Mouse (Mus musculus) MEL (cell line): Measurements from ENCODE around the gene Ndufs2. TPM values are rescaled to one million over a fixed set of nuclear protein-coding genes. Genes with fewer than 3 reads are reported as not detected.

Experiments used
- DNase-seq: peaks from one replicate; pipeline ENCODE4 v3.0.0; 2011; ENCODE audit warnings: low read depth, low spot score
- H3K27ac ChIP-seq: 2 replicates; pipeline ENCODE4 v1.5.1; 2012; ENCODE audit warnings: low read depth, mild to moderate bottlenecking, control low read depth, low read length, moderate library complexity; ENCODE audit not compliant: control insufficient read depth
- H3K27me3 ChIP-seq, 2 experiments: fragments of 150-350 bp in 1 of 2; sonication (generic) in 1 of 2; 2 replicates each; pipeline ENCODE4 v1.6.1; 2012; ENCODE audit warnings: low read length in 2 of 2, mild to moderate bottlenecking in 2 of 2, improper control_type of control experiment in 1 of 2, moderate library complexity in 1 of 2; ENCODE audit not compliant: insufficient read depth in 2 of 2, control insufficient read depth in 1 of 2
- H3K36me3 ChIP-seq, 2 experiments: 2 replicates each; pipeline ENCODE4 v1.6.1; 2012 to 2014; ENCODE audit warnings: low read length in 2 of 2, improper control_type of control experiment in 1 of 2, inconsistent platforms in 1 of 2, mild to moderate bottlenecking in 1 of 2; ENCODE audit not compliant: insufficient read depth in 2 of 2, control insufficient read depth in 1 of 2
- H3K4me1 ChIP-seq, 2 experiments: fragments of 150-350 bp in 1 of 2; sonication (generic) in 1 of 2; 2 replicates each; pipeline ENCODE4 v1.6.1; 2012; ENCODE audit warnings: low read length in 2 of 2, improper control_type of control experiment in 1 of 2, mild to moderate bottlenecking in 1 of 2; ENCODE audit not compliant: insufficient read depth in 2 of 2, control insufficient read depth in 1 of 2
- H3K4me3 ChIP-seq, 2 experiments: fragments of 150-350 bp in 1 of 2; sonication (generic) in 1 of 2; 2 replicates each; pipeline ENCODE4 v1.5.1; 2012; ENCODE audit warnings: low read depth in 2 of 2, low read length in 2 of 2, mild to moderate bottlenecking in 2 of 2, moderate library complexity in 2 of 2, control low read depth in 1 of 2, improper control_type of control experiment in 1 of 2; ENCODE audit not compliant: control insufficient read depth in 1 of 2, insufficient read depth in 1 of 2
- H3K79me2 ChIP-seq: 2 replicates; pipeline ENCODE4 v1.6.1; 2012; ENCODE audit warnings: mild to moderate bottlenecking, low read length, moderate library complexity; ENCODE audit not compliant: control insufficient read depth, poor library complexity, insufficient read depth
- H3K9ac ChIP-seq: 2 replicates; pipeline ENCODE4 v1.6.1; 2012; ENCODE audit warnings: low read depth, mild to moderate bottlenecking, control low read depth, low read length, moderate library complexity; ENCODE audit not compliant: control insufficient read depth, poor library complexity, severe bottlenecking
- H3K9me3 ChIP-seq: fragments of 150-350 bp; sonication (generic); replicated peaks from 2 replicates; pipeline ENCODE4 v1.6.1; 2012; ENCODE audit warnings: mild to moderate bottlenecking, low read length, improper control_type of control experiment, moderate library complexity; ENCODE audit not compliant: insufficient read depth
- CTCF ChIP-seq, 3 experiments: IDR thresholded peaks in 2 of 3; conservative IDR thresholded peaks in 1 of 3; 2 replicates each; pipeline ENCODE4 v1.5.1; 2011 to 2012; ENCODE audit warnings: low read length in 3 of 3, low read depth in 2 of 3, mild to moderate bottlenecking in 2 of 3, improper control_type of control experiment in 1 of 3, inconsistent platforms in 1 of 3, mixed read lengths in 1 of 3, moderate library complexity in 1 of 3; ENCODE audit not compliant: control insufficient read depth in 1 of 3, insufficient read depth in 1 of 3, poor library complexity in 1 of 3, severe bottlenecking in 1 of 3
- ELF1 ChIP-seq: IDR thresholded peaks from 2 replicates; pipeline ENCODE4 v1.6.1; 2014; ENCODE audit warnings: low read depth, mild to moderate bottlenecking, inconsistent platforms, low read length, improper control_type of control experiment, moderate library complexity
- ETS1 ChIP-seq: IDR thresholded peaks from 2 replicates; pipeline ENCODE4 v1.6.1; 2012; ENCODE audit warnings: low read depth, mild to moderate bottlenecking, inconsistent platforms, low read length, improper control_type of control experiment, moderate library complexity
- GATA1 ChIP-seq: IDR thresholded peaks from 2 replicates; pipeline ENCODE4 v1.6.1; 2011; ENCODE audit warnings: low read depth, low read length, improper control_type of control experiment
- HCFC1 ChIP-seq: IDR thresholded peaks from 2 replicates; pipeline ENCODE4 v1.6.1; 2012; ENCODE audit warnings: low read depth, mild to moderate bottlenecking, inconsistent platforms, low read length, improper control_type of control experiment, moderate library complexity
- JUND ChIP-seq: IDR thresholded peaks from 2 replicates; pipeline ENCODE4 v1.6.1; 2011; ENCODE audit warnings: low read depth, mild to moderate bottlenecking, improper control_type of control experiment, low read length
- NRF1 ChIP-seq: IDR thresholded peaks from 2 replicates; pipeline ENCODE4 v1.6.1; 2014; ENCODE audit warnings: low read depth, mild to moderate bottlenecking, inconsistent platforms, low read length, improper control_type of control experiment, moderate library complexity; ENCODE audit not compliant: poor library complexity, insufficient read depth, severe bottlenecking
- POLR2A ChIP-seq, 2 experiments: IDR thresholded peaks; 2 replicates each; pipeline ENCODE4 v1.6.1; 2011 to 2012; ENCODE audit warnings: low read length in 2 of 2, mild to moderate bottlenecking in 2 of 2, control low read depth in 1 of 2, improper control_type of control experiment in 1 of 2, low read depth in 1 of 2, moderate library complexity in 1 of 2; ENCODE audit not compliant: control insufficient read depth in 1 of 2, insufficient read depth in 1 of 2, poor library complexity in 1 of 2
- RAD21 ChIP-seq: IDR thresholded peaks from 2 replicates; pipeline ENCODE4 v1.6.1; 2011; ENCODE audit warnings: mild to moderate bottlenecking, low read depth, low read length, improper control_type of control experiment
- RCOR1 ChIP-seq: IDR thresholded peaks from 2 replicates; pipeline ENCODE4 v1.6.1; 2012; ENCODE audit warnings: low read depth, mild to moderate bottlenecking, inconsistent platforms, low read length, improper control_type of control experiment
- TBP ChIP-seq: IDR thresholded peaks from 2 replicates; pipeline ENCODE4 v1.8.0; 2011; ENCODE audit warnings: low read depth, low read length, improper control_type of control experiment
- TCF12 ChIP-seq: IDR thresholded peaks from 2 replicates; pipeline ENCODE4 v1.6.1; 2014; ENCODE audit warnings: low read depth, mild to moderate bottlenecking, inconsistent platforms, low read length, improper control_type of control experiment, moderate library complexity
- ZC3H11A ChIP-seq: IDR thresholded peaks from 2 replicates; pipeline ENCODE4 v1.6.1; 2012; ENCODE audit warnings: low read depth, mild to moderate bottlenecking, inconsistent platforms, low read length, improper control_type of control experiment
- ZKSCAN1 ChIP-seq: IDR thresholded peaks from 2 replicates; pipeline ENCODE4 v1.6.1; 2012; ENCODE audit warnings: low read depth, mild to moderate bottlenecking, inconsistent platforms, low read length, improper control_type of control experiment, moderate library complexity
- polyA plus RNA-seq, 2 experiments: library from polyadenylated mRNA; stranded (reverse) in 1 of 2; unstranded in 1 of 2; fragments of >175 nt in 1 of 2; fragments of >200 nt in 1 of 2; gene quantifications; 2 replicates each; pipeline versions ENCODE4 v1.2.1 to v1.2.4; 2012; ENCODE audit warnings: low replicate concordance in 2 of 2, low read depth in 1 of 2; ENCODE audit not compliant: insufficient read length in 2 of 2, insufficient read depth in 1 of 2, missing spikeins in 1 of 2
- total RNA-seq: library from RNA; depleted of rRNA; stranded (reverse); fragments of 300-350 nt; gene quantifications from 2 replicates; pipeline ENCODE4 v1.2.3, GENCODE M21; 2012

The Ndufs2 gene
- total and polyA plus RNA-seq, 3 experiments, result 169 to 415 (median 292) TPM

- TF ChIP-seq ZC3H11A (no peak), TBP (no peak)
- no peak for DNase-seq
- Histone ChIP-seq H3K4me1 (peaks cover 2 to 20% of the 10 kb centered on the region in 2 experiments; a peak in 3 of 4 replicates), H3K9me3 (no peaks in the 10 kb centered on the region), H3K9ac (no peak within 1 kb of the TSS), H3K4me3 (no peak within 1 kb of the TSS), H3K79me2 (peaks cover 11% of the 10 kb centered on the region), H3K36me3 (peaks cover 0 to 9% of the 10 kb centered on the region in 2 experiments; a peak in 2 of 4 replicates), H3K27me3 (peaks cover 0 to 3% of the 10 kb centered on the region in 2 experiments; a peak in 1 of 4 replicates), H3K27ac (no peak within 1 kb of the TSS)
Observed at GRCm38 (mm10) chr1:171249913-171250600, 1.1 kb downstream of the Ndufs2 start, which contains the start of gene Adamts4. Adamts4 (plus strand) TSS chr1:171250421.

GRCm38 (mm10) chr1:171248386-171249226 is 2.6 kb downstream of the Ndufs2 start:
- no peak overlapping the region for H3K9ac ChIP-seq

GRCm38 (mm10) chr1:171247916-171248315 is 3.3 kb downstream of the Ndufs2 start:
- H3K4me1 ChIP-seq, result peaks cover 2 to 21% of the 10 kb centered on the region in 2 experiments; a peak in 3 of 4 replicates
- TF ChIP-seq GATA1 (no peak), TCF12 (no peak), POLR2A (IDR thresholded peaks at IDR 0.05; ENCODE audit: control insufficient read depth in 1 of 2, insufficient read depth in 1 of 2, low read depth in 1 of 2, low read length in 2 of 2, poor library complexity in 1 of 2) (no peak), NRF1 (no peak), JUND (no peak), TBP (no peak), HCFC1 (no peak), ZKSCAN1 (no peak), RCOR1 (no peak)
- H3K9ac ChIP-seq, result peak overlapping the region; percentile 72
- no peaks in the 10 kb centered on the region; a peak in 1 of 4 replicates for H3K27me3 ChIP-seq
- DNase-seq, result no peak
- peaks cover 0 to 12% of the 10 kb centered on the region in 2 experiments; a peak in 2 of 4 replicates for H3K36me3 ChIP-seq
- no peaks in the 10 kb centered on the region for H3K9me3 ChIP-seq
- H3K79me2 ChIP-seq, result peaks cover 11% of the 10 kb centered on the region
- peak overlapping the region; percentile 69 to 71 for H3K4me3 ChIP-seq
- H3K27ac ChIP-seq, result peak overlapping the region; percentile 78

More at GRCm38 (mm10) chr1:171248386-171249226, 2.6 kb downstream of the Ndufs2 start:
- Histone ChIP-seq H3K4me1 (peaks cover 2 to 21% of the 10 kb centered on the region in 2 experiments; a peak in 3 of 4 replicates), H3K27me3 (peaks cover 0 to 1% of the 10 kb centered on the region in 2 experiments; a peak in 1 of 4 replicates), H3K79me2 (peaks cover 11% of the 10 kb centered on the region), H3K4me3 (no peak overlapping the region), H3K9me3 (no peaks in the 10 kb centered on the region), H3K36me3 (peaks cover 0 to 12% of the 10 kb centered on the region in 2 experiments; a peak in 2 of 4 replicates), H3K27ac (no peak overlapping the region)
- DNase-seq, result no peak
- no peak for TF ChIP-seq CTCF (IDR thresholded peaks at IDR 0.05 in 2 of 3, conservative IDR thresholded peaks at IDR 0.05 in 1 of 3; ENCODE audit: control insufficient read depth in 1 of 3, insufficient read depth in 1 of 3, low read depth in 2 of 3, low read length in 3 of 3, poor library complexity in 1 of 3, severe bottlenecking in 1 of 3)
- TF ChIP-seq ETS1, result no peak
- TF ChIP-seq ZC3H11A, result no peak
- TF ChIP-seq POLR2A (IDR thresholded peaks at IDR 0.05; ENCODE audit: control insufficient read depth in 1 of 2, insufficient read depth in 1 of 2, low read depth in 1 of 2, low read length in 2 of 2, poor library complexity in 1 of 2), result no peak
- no peak for TF ChIP-seq RAD21
- TF ChIP-seq ELF1, result no peak
